Mouse (Mus musculus) c-Kit-positive CD71-positive TER-119-negative erythroid progenitor cells, embryonic 14.5 days (primary cell): ENCODE measurements around the gene Gpalpp1.

Experiments used
- DNase-seq: peaks from one replicate; pipeline ENCODE4 v3.0.0-alpha.2; 2013; ENCODE audit warnings: low read depth

Gpalpp1 gene

GRCm38 (mm10) chr14:76099543-76099942 lies 11.0 kb downstream of the Gpalpp1 start:
- DNase-seq, result no peak

- DNase-seq, result no peak
Observed at GRCm38 (mm10) chr14:76097815-76098214, 12.7 kb downstream of the Gpalpp1 start.

- no peak for DNase-seq
Observed at GRCm38 (mm10) chr14:76097244-76097643, 13.3 kb downstream of the Gpalpp1 start.

GRCm38 (mm10) chr14:76084188-76084587 lies 26.4 kb downstream of the Gpalpp1 start:
- no peak for DNase-seq

GRCm38 (mm10) chr14:76082086-76082636 lies 28.4 kb downstream of the Gpalpp1 start:
- DNase-seq, result no peak

GRCm38 (mm10) chr14:76081451-76081850 lies 29.1 kb downstream of the Gpalpp1 start:
- DNase-seq, result no peak

- no peak for DNase-seq
Observed at GRCm38 (mm10) chr14:76077088-76077491, 33.5 kb downstream of the Gpalpp1 start.

GRCm38 (mm10) chr14:76076602-76077001 lies 34.0 kb downstream of the Gpalpp1 start:
- DNase-seq, result no peak

- DNase-seq, result no peak
Observed at GRCm38 (mm10) chr14:76075721-76076120, 34.8 kb downstream of the Gpalpp1 start.

GRCm38 (mm10) chr14:76074206-76074605 lies 36.4 kb downstream of the Gpalpp1 start:
- no peak for DNase-seq

- no peak for DNase-seq
Observed at GRCm38 (mm10) chr14:76072626-76073025, 37.9 kb downstream of the Gpalpp1 start.

- no peak for DNase-seq
Observed at GRCm38 (mm10) chr14:76069296-76069695, 41.3 kb downstream of the Gpalpp1 start.

GRCm38 (mm10) chr14:76068296-76068695 lies 42.3 kb downstream of the Gpalpp1 start:
- no peak for DNase-seq

GRCm38 (mm10) chr14:76067237-76067636 lies 43.3 kb downstream of the Gpalpp1 start:
- no peak for DNase-seq

GRCm38 (mm10) chr14:76059441-76059840 lies 51.1 kb downstream of the Gpalpp1 start:
- no peak for DNase-seq

GRCm38 (mm10) chr14:76053726-76054125 lies 56.8 kb downstream of the Gpalpp1 start:
- no peak for DNase-seq

- no peak for DNase-seq
Observed at GRCm38 (mm10) chr14:76051966-76052365, 58.6 kb downstream of the Gpalpp1 start.

- DNase-seq, result no peak
Observed at GRCm38 (mm10) chr14:76045767-76046166, 64.8 kb downstream of the Gpalpp1 start.

- DNase-seq, result no peak
Observed at GRCm38 (mm10) chr14:76044164-76044557, 66.4 kb downstream of the Gpalpp1 start.

- DNase-seq, result no peak
Observed at GRCm38 (mm10) chr14:76043251-76044163, 67.1 kb downstream of the Gpalpp1 start.
